Mouse (Mus musculus) cortical plate, adult 2 months (tissue): Measurements from ENCODE around the gene Gm27021.

Experiments
- CTCF ChIP-seq: fragments of 200-500 bp; IDR thresholded peaks from 2 replicates; pipeline ENCODE4 v1.5.1; 2011; ENCODE audit warnings: mild to moderate bottlenecking, control low read depth, low read length; ENCODE audit not compliant: insufficient read depth; ENCODE audit errors: extremely low read depth
- POLR2A ChIP-seq: fragments of 200-500 bp; IDR thresholded peaks from 2 replicates; pipeline ENCODE4 v1.6.1; 2011; ENCODE audit warnings: mild to moderate bottlenecking, low read length, control low read depth; ENCODE audit not compliant: insufficient read depth; ENCODE audit errors: extremely low read depth

GRCm38 (mm10) chr8:120619235-120620180 lies 48.4 kb downstream of the Gm27021 start:
- TF ChIP-seq CTCF (no peak), POLR2A (no peak)
